Mouse (Mus musculus) adrenal gland, adult 2 months (tissue): Measurements from ENCODE around the gene Rtl10. TPM values are rescaled to one million over a fixed set of nuclear protein-coding genes. Genes with fewer than 3 reads are reported as not detected.

ENCODE experiments used
- DNase-seq: peaks from one replicate; pipeline ENCODE4 v3.0.0; 2021
- long read RNA-seq: library from polyadenylated mRNA; stranded (forward); transcript quantifications from one replicate; pipeline ENCODE4 v2.0.0, GENCODE M21; 2021
- polyA plus RNA-seq: library from polyadenylated mRNA; depleted of rRNA; stranded (reverse); fragments of >200 nt; gene quantifications from 2 replicates; pipeline ENCODE4 v1.2.3, GENCODE M21; 2012; rRNA removed
- total RNA-seq, 2 experiments: library from RNA; stranded (reverse); gene quantifications; 2 replicates each; pipeline ENCODE4 v1.2.3; 2021

Gene Rtl10
- 1 to 10 TPM; 4.4 to 5.8 TPM for total RNA-seq
- 6.4 and 8.3 TPM in 2 replicates for polyA plus RNA-seq
- long read RNA-seq, partial matches to known transcripts = 0 of 1 reads
- long read RNA-seq, other reads (novel, unspliced or antisense) = 0 of 1 reads

DNA sequence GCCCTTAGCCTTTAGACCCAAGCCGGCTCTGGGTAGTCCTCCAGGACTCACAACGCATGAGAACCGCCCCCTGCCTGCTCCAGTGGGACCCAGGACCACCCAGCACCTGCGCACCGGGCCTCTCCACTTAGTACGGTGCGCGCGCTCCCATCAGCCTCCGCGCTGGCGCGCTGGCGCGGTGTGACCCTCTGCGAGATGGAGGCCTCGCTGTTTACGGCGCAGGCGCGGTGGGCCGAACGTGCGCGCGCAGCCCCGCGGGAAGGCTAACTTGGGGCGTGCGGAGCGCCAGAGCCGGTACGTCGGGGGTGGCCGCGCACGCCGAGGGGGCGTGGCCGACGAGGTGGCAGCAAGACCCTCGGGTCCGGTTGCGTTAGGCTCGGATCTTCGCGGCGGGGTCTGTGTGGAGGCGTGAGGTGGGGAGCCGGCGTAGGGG, at the start of gene Rtl10, which contains the start of gene Gnb1l:
Gene Rtl10 (plus strand): TSS at position 344 of the 433 bp plus-strand sequence.
Gene Gnb1l (plus strand): TSS at position 156 of the 433 bp plus-strand sequence.
- peak; percentile 97 for DNase-seq

DNA sequence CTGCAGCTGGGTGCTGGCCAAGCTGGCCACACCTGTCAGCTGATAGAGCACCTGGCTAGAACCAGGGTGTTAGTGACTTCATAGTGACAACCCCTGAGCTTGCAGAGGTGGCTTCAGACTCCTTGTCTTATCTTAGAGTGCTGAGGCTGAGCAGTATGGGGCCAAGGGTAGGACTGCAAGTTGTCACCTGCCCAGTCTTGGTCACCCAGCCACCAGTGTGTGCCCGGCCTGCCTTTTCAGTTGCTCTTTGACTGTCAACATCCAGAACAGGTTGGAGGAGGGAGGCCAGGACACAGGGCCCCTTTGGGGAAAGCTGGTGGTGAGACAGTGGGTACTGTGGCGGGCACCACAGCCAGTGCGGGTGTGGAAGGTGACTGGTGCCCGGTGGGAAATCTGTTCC, 49.7 kb upstream of the Rtl10 start:
- no peak for DNase-seq

GRCm38 (mm10) chr16:18451486-18452181, 47.1 kb upstream of the Rtl10 start:
- peak; percentile 59 for DNase-seq

DNA sequence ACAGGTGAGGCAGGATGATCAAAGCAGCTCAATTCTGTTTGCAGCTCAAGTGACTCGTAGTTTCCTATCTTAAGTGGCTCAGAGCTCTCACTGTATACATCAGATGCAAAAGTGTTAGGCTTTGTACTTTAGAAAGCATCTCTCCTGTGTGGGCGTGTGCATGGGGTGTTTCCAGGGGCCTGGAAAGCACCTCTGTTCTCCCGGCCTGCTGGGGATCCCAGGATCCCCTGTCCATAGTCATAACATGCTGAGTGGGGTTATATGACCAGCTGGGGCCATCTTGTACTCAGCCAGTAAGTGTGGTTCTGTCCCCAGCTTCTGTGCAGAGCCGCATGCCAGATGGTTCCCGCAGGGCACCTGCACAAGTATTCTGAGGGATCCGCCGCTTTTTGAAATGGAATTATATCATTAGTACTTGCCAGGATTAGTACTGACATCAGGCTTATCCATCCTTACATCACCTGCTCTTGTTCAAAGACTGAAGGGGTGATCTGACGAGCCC, 46.3 kb upstream of the Rtl10 start:
- DNase-seq = no peak

- no peak for DNase-seq
Measured at GRCm38 (mm10) chr16:18453846-18454245, 44.9 kb upstream of the Rtl10 start.

DNA sequence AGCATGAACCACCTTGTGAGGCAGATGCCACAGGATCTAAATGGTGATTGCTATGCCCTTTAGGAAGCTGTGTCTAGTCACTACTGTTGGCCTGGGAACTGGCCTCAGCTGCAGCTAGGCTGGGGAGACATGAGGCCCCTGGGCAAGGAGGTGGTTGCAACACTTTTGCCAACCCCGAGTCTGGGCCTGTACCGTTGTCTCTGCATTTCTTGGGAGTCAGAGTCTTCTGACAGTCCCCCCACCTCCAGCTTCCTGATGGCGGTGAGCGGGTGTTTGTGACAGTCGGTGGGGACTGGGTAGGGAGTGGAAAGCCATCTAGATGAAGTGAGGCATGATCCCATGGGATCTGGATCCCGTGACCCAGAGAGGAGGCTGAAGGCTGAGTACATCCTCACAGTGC, 43.3 kb upstream of the Rtl10 start:
- no peak for DNase-seq

DNA sequence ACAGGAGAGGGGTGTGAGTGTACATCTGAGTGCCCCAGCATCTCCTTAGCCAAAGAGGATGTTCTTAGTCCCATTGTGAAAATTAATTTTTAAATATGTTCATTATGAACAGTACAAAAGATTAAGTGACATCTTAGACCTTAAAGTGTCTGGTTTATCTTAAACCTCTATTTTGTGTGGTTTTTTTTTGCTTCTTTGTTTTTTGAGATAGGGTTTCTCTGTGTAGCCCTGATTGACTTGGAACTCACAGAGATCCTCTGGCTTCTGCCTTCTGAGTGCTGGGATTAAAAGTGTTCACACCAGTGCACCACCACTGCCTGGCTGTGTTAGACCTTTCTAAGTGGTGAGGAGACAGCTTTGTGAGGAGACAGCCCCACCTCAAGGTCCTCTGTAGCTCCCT, 40.0 kb upstream of the Rtl10 start:
- DNase-seq = no peak

- peak; percentile 58 for DNase-seq
Measured at GRCm38 (mm10) chr16:18459335-18459954, 39.3 kb upstream of the Rtl10 start.

GRCm38 (mm10) chr16:18459955-18460370, 38.7 kb upstream of the Rtl10 start:
- DNase-seq = peak; percentile 25

- no peak for DNase-seq
Measured at GRCm38 (mm10) chr16:18460826-18461225, 37.9 kb upstream of the Rtl10 start.

GRCm38 (mm10) chr16:18462031-18462430, 36.7 kb upstream of the Rtl10 start:
- DNase-seq = no peak

DNA sequence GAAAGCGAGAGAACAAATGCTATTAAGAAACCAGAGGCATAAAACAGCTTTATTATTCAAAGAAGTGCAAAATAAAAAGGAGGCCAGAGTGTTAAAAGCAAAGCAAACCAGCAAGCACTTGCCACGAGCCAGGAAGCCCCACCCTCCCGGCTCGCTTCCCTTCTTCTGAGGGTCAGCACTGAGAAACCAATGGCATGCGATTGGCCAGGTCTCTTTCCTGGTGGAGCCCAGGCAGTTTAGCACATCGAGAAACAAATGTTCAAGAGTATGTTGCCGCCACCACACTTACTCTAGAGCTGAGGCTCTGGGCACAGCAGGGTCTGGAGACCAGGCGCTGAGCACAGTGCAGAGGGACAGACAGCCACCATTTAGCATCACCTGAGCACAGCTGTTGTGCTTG, 36.1 kb upstream of the Rtl10 start:
- DNase-seq = no peak

DNA sequence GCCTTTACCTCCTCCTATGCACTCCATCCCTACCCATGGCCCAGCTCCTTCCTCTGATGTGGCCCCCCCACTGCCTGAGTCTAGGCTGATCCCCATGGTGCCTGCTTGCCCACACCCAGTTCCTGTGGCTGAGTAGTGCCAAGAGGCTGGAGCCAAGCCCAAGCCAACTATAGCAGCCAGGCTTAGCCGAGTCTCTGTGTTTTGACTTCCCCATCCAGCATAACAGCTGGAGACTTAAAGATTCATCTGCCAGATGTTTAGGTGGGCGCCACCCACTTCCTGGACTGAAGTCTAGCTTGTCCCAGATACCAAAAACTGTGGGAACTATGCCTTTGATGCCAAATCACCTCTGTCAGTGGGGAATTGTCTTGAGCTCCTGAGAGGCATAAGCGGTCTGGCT, 34.4 kb upstream of the Rtl10 start:
- no peak for DNase-seq

- DNase-seq = no peak
Measured at GRCm38 (mm10) chr16:18470829-18471228, 27.9 kb upstream of the Rtl10 start.

- DNase-seq = no peak
Measured at GRCm38 (mm10) chr16:18471381-18471955, 27.2 kb upstream of the Rtl10 start.

- DNase-seq = no peak
Measured at GRCm38 (mm10) chr16:18471976-18472375, 26.7 kb upstream of the Rtl10 start.

- DNase-seq = no peak
Measured at GRCm38 (mm10) chr16:18472416-18472815, 26.3 kb upstream of the Rtl10 start.

- DNase-seq = no peak
Measured at GRCm38 (mm10) chr16:18472976-18473375, 25.7 kb upstream of the Rtl10 start.

DNA sequence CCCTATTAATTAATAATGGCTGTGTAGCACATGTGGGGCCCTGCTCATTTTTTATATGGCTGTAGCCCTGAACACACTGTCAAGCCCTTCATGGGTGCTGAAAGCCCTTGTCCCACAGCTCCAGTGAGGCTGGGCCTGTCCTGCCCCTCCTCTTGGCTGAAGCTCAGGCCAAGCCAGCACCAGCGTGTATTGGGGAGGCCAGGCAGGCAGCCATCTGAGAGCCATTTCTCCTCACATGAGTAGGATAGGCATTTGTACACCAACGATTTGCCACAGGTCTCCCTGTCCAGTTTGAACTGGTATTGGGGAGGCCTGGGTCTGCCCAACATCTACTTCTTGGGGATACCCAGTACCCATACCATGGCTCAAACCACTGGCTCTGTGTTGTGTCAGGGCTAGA, 24.7 kb upstream of the Rtl10 start:
- no peak for DNase-seq

GRCm38 (mm10) chr16:18477996-18478395, 20.7 kb upstream of the Rtl10 start:
- DNase-seq = no peak

DNA sequence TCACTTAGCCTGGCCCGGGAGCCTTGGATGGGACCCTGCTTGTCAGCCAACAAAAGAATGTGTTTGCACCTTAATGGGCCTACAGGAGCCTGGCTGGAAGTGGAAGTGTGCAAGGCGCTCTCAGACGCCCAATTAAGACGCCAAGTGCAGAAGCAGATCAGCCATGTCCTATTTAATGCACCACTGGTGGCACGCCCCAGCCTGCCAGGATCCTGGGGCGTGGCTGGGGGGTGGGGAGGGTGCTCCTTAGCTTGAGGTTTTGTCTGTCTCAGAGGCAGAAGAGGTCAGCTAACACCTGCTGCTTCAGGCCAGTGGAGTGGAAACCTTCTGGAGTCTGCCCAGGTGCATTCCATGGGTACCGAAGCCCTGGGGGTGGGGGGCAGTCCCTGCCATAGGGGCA, 19.0 kb upstream of the Rtl10 start:
- no peak for DNase-seq

DNA sequence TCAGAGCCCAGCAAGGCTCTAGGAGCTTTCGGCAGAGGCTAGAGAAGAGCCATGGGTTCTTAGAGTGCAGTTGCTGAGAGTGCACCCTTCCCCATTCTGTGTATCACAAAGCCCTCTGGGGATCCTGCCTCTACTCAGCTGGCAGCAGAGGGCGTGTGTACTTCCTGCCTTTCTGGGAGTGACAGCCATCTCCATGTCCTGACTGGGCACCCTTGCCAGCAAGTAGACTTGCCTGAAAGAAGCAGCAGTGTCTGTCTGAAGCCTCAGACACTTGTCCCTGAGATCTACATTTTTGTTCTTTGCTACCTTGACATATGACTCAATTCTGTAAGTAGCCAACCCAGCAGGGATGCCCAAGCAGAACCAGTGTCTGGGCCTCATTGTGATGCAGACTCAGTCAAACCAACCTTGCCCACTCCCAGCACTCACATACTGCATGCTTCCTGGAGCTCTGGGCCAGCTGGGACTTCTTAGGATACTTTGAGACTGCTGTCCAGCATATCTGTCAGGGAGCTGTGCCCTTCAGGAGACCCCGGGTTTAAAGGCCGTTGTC, 17.7 kb upstream of the Rtl10 start:
- peak; percentile 58 for DNase-seq

DNA sequence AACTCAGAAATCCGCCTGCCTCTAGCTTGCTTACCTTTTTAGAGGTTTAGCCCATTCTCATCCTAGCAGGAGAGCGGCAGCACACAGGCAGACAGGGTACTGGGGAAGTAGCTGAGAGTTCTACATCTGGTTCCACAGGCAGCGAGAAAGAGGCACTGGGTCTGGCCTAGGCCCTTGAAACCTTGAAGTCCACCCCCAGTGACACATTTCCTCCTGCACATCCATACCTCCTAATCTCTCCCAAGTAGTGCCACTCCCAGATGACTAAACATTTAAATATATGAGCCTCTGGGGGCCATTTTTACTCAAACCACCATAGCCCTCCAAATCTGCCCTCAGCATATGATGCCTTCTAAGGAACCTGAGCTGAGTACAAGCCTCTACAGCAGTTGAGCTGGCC, 16.3 kb upstream of the Rtl10 start:
- DNase-seq = no peak
